Mouse (Mus musculus) liver, embryonic 14.5 days (tissue): ENCODE measurements at regions not wholly inside any gene's neighbourhood (a gene's known extent, or its start where the extent isn't known, plus 50 kb on each side); places are given as distances from the start of the nearest gene placed in this dataset.

Experiments used
- ATAC-seq: fragments of 200-750 bp; cut with Nextera tagmentation; 2 replicates; pipeline ENCODE4 v1.8.0; 2017; ENCODE audit warnings: moderate number of reproducible peaks, mild to moderate bottlenecking, moderate library complexity; ENCODE audit not compliant: insufficient read depth
- DNase-seq, 3 experiments: peaks; one replicate each; pipeline ENCODE4 v3.0.0-alpha.2; 2012 to 2013; ENCODE audit warnings: low read depth in 3 of 3, low spot score in 3 of 3
- H3K27ac ChIP-seq: fragments of 300-500 bp; sonication (generic); 2 replicates; pipeline ENCODE4 v1.5.1; 2014; ENCODE audit warnings: moderate library complexity, mild to moderate bottlenecking, control low read depth, inconsistent platforms
- H3K27me3 ChIP-seq: fragments of 300-500 bp; sonication (generic); 2 replicates; pipeline ENCODE4 v1.6.1; 2014; ENCODE audit warnings: mild to moderate bottlenecking, low read length, moderate library complexity; ENCODE audit not compliant: control insufficient read depth, insufficient read depth
- H3K36me3 ChIP-seq: fragments of 300-500 bp; sonication (generic); replicated peaks from 2 replicates; pipeline ENCODE4 v1.6.1; 2014; ENCODE audit warnings: low read depth; ENCODE audit not compliant: control insufficient read depth, insufficient read depth
- H3K4me1 ChIP-seq, 2 experiments: fragments of 200-500 bp in 1 of 2; fragments of 300-500 bp in 1 of 2; sonication (generic) in 1 of 2; replicated peaks; 2 replicates each; pipeline ENCODE4 v1.6.1; 2012 to 2014; ENCODE audit warnings: antibody characterized with exemption in 1 of 2, inconsistent platforms in 1 of 2, low read length in 1 of 2; ENCODE audit not compliant: control insufficient read depth in 2 of 2, insufficient read depth in 2 of 2
- H3K4me2 ChIP-seq: fragments of 300-500 bp; sonication (generic); 2 replicates; pipeline ENCODE4 v1.6.1; 2014; ENCODE audit warnings: low read depth, mild to moderate bottlenecking, control low read depth, moderate library complexity
- H3K4me3 ChIP-seq, 2 experiments: fragments of 200-500 bp in 1 of 2; fragments of 300-500 bp in 1 of 2; sonication (generic) in 1 of 2; 2 replicates each; pipeline ENCODE4 v1.5.1; 2012 to 2014; ENCODE audit warnings: low read depth in 2 of 2, low read length in 2 of 2, mild to moderate bottlenecking in 2 of 2, control low read depth in 1 of 2, inconsistent platforms in 1 of 2, moderate library complexity in 1 of 2; ENCODE audit not compliant: insufficient read depth in 1 of 2
- H3K9ac ChIP-seq: fragments of 300-500 bp; sonication (generic); replicated peaks from 2 replicates; pipeline ENCODE4 v1.6.1; 2014; ENCODE audit warnings: mild to moderate bottlenecking, control low read depth, moderate library complexity
- H3K9me3 ChIP-seq: fragments of 300-500 bp; sonication (generic); 2 replicates; pipeline ENCODE4 v1.6.1; 2016; ENCODE audit warnings: low read length, mixed read lengths; ENCODE audit not compliant: control insufficient read depth
- CTCF ChIP-seq: IDR thresholded peaks from 2 replicates; pipeline ENCODE4 v1.5.1; 2016; ENCODE audit warnings: antibody characterized with exemption, low read depth, control low read depth
- EP300 ChIP-seq: IDR thresholded peaks from 2 replicates; pipeline ENCODE4 v1.6.1; 2016; ENCODE audit warnings: antibody characterized with exemption, low read depth
- WGBS: fragments of 180-500 bp; shearing (Covaris S2); extraction: QIAGEN DNeasy Blood & Tissue Kit; methylation state at CpG from one replicate; pipeline ENCODE4 v1.1.7; 2014; ENCODE audit not compliant: insufficient replicate concordance; 5-methylcytosine and 5-hydroxymethylcytosine counted together

DNA sequence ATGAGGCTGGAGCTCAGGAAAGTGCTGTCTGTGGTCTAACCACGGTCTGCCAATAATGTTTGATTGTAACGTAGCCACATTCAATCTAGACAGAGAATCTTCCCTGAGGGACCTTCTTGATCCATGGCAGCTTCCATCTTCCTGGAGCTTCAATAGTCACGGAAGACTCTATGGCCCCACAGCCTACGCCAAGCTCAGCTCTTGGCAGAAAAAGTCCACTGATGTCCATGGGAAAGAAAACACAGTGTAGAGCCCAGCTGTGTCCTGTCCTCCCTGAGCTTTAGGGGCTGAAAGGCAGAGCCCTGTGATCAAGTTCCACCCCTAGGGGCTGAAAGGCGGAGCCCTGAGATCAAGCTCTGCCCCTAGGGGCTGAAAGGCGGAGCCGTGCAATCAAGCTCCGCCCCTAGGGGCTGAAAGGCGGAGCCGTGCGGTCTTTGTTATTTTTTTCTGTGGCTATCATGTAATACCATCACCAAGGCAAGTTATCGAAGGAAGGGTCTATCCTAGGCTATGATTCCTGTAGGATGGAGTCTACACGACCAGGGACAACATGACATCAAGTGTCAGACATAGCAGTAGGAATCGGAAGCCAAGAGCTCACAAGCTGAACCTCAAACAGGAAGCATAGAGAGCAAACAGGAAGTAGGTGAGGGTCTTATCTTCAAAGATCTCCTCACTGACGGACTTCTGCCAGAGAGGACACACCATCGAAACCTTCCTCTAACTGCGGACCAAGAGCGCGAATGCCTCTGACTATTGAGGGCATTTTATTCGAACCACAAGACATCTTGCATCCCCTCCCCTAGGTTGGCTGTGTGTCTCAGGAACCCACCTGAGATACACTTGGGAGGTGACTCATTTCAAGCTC is 81.4 kb downstream of the Gm26897 start:
- Histone ChIP-seq H3K4me1 (no peaks in the 10 kb centered on the region), H3K4me2 (no peak overlapping the region), H3K36me3 (no peaks in the 10 kb centered on the region), H3K27me3 (no peaks in the 10 kb centered on the region), H3K9ac (no peak overlapping the region), H3K9me3 (no peaks in the 10 kb centered on the region), H3K27ac (no peak overlapping the region), H3K4me3 (no peak overlapping the region)
- 33% methylated on average over 20 of the region's 20 CpGs for WGBS
- DNase-seq: no peak
- TF ChIP-seq EP300: no peak
- no peak for TF ChIP-seq CTCF
- ATAC-seq: no peak

- no peak overlapping the region for H3K4me3 ChIP-seq
- no peaks in the 10 kb centered on the region for H3K9me3 ChIP-seq
- no peaks in the 10 kb centered on the region for H3K4me1 ChIP-seq
- ATAC-seq: no peak
- no peak overlapping the region for H3K4me2 ChIP-seq
- no peak overlapping the region for H3K9ac ChIP-seq
- H3K36me3 ChIP-seq: no peaks in the 10 kb centered on the region
- WGBS: 84% methylated on average over 9 of the region's 9 CpGs
- no peak overlapping the region for H3K27ac ChIP-seq
- DNase-seq: no peak
- H3K27me3 ChIP-seq: no peaks in the 10 kb centered on the region
- no peak for TF ChIP-seq EP300
- no peak for TF ChIP-seq CTCF
Observed at GRCm38 (mm10) chr5:111820963-111821362, 87.2 kb downstream of the Gm26897 start.

- Histone ChIP-seq H3K4me2 (no peak overlapping the region), H3K4me3 (no peak overlapping the region), H3K9me3 (no peaks in the 10 kb centered on the region), H3K4me1 (no peaks in the 10 kb centered on the region), H3K27me3 (no peaks in the 10 kb centered on the region), H3K9ac (no peak overlapping the region), H3K36me3 (no peaks in the 10 kb centered on the region), H3K27ac (no peak overlapping the region)
- ATAC-seq: no peak
- TF ChIP-seq CTCF: no peak
- TF ChIP-seq EP300: no peak
- DNase-seq: no peak
Observed at GRCm38 (mm10) chr5:111822882-111823281, 89.2 kb downstream of the Gm26897 start.

DNA sequence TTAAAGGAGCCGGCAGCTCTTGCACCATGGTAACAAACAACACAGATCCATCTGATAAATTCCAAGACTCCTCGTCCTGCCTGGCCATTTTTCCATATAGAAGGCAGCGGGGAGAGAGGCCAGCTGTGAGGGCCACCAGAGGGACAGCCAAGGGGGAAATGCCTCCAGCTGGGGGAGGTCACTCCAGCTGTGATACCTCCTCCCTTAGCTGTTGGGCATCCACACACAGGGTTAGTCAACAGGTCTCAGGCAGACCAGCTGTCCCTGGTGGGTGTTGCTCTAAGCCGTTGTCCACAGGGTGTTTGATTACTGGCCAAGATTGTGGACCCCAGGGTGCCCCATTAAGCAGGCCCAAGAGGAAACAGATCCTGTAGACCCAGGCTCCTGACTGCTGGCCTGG is 89.7 kb downstream of the Gm26897 start:
- ATAC-seq (no peak), DNase-seq (no peak)
- Histone ChIP-seq H3K4me3 (no peak overlapping the region), H3K4me2 (no peak overlapping the region), H3K4me1 (no peaks in the 10 kb centered on the region), H3K9me3 (no peaks in the 10 kb centered on the region), H3K36me3 (no peaks in the 10 kb centered on the region), H3K27ac (no peak overlapping the region), H3K27me3 (no peaks in the 10 kb centered on the region), H3K9ac (no peak overlapping the region)
- no peak for TF ChIP-seq EP300
- no peak for TF ChIP-seq CTCF
- 32% methylated on average over 4 of the region's 4 CpGs for WGBS

DNA sequence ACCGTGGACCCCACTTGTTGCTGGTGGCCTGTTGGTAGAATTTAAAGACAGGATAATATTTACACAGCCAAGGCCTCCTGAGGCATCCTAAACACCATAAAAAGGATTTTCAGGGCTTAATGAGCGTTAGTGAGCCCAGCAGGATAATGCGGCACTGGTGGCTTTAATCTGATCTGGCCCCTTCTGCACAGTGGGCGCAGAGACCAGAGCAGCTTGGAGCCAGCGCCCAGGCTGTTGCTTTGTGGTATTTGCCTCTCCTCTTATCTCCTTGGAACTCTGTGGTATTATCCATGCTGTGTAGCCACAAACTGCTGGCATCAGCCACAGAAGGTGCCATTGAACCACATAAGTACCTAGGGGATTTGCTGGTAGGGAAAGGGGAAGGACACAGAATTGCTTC is 90.1 kb downstream of the Gm26897 start:
- WGBS: 38% methylated on average over 5 of the region's 5 CpGs
- TF ChIP-seq CTCF (no peak), EP300 (no peak)
- Histone ChIP-seq H3K4me3 (no peak overlapping the region), H3K4me2 (no peak overlapping the region), H3K9ac (no peak overlapping the region), H3K27me3 (no peaks in the 10 kb centered on the region), H3K4me1 (no peaks in the 10 kb centered on the region), H3K9me3 (no peaks in the 10 kb centered on the region), H3K36me3 (no peaks in the 10 kb centered on the region), H3K27ac (no peak overlapping the region)
- DNase-seq: no peak
- ATAC-seq: no peak
